Mouse (Mus musculus) ES-Bruce4 (cell line): ENCODE measurements around the gene Gemin6.

ENCODE experiments used
- CTCF ChIP-seq: IDR thresholded peaks from one replicate; pipeline ENCODE4 v1.8.1; 2011; ENCODE audit warnings: low read depth, low read length
- EP300 ChIP-seq: IDR thresholded peaks from 2 replicates; pipeline ENCODE4 v1.6.1; 2011; ENCODE audit warnings: low read depth, low read length; ENCODE audit not compliant: insufficient read depth

- TF ChIP-seq CTCF (no peak), EP300 (no peak)
Measured at GRCm38 (mm10) chr17:80205657-80206056, 18.6 kb upstream of the Gemin6 start.
